Mouse (Mus musculus) adrenal gland, postnatal 25 days (tissue): Measurements from ENCODE around the gene Nans. TPM values are rescaled to one million over a fixed set of nuclear protein-coding genes. Genes with fewer than 3 reads are reported as not detected.
A peak's percentile ranks its signal among the peaks of the same experiment; 100 is the strongest.

ENCODE experiments used
- DNase-seq: peaks from one replicate; pipeline ENCODE4 v3.0.0; 2021; ENCODE audit warnings: mixed read lengths
- total RNA-seq: library from RNA; stranded (reverse); gene quantifications from 2 replicates; pipeline ENCODE4 v1.2.3, GENCODE M21; 2021

Nans gene
- total RNA-seq, 1 experiment from 2014 or later, result 35.0 TPM

DNA sequence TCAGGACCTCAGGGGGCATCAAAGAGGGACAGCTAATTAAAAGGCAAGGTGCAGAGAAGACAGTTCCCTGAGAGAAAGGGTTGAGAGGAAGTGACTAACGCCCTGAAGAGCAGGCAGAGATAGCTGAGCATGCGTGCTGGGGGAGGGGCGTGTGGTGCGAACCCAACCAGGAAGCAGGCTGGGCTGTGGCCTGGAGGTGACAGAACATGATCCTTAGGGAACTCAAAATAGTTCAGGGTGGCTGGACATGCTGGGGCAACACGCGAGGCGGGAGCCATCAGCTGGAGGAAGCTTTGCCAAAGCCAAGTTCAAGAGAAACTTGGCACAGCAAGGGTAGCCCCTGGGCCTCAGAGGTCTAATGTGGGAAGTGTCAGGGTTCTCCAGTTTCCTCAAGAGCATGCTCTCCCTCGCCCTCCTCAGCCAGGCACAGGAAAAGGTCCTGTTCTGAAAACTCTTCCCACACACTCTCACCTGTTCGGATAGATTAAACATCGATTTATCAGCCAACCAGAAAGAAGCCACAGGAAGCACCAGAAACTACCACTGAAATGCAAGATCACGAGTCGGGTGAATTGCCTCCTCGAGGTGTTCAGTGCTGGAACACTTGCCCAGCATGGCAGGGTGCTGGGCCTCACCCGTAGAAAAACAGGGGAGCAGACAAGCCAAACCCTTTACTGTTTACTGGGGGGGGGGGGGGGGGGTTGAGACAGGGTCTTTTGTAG is 3.2 kb upstream of the Nans start:
- DNase-seq, result peak; percentile 69

DNA sequence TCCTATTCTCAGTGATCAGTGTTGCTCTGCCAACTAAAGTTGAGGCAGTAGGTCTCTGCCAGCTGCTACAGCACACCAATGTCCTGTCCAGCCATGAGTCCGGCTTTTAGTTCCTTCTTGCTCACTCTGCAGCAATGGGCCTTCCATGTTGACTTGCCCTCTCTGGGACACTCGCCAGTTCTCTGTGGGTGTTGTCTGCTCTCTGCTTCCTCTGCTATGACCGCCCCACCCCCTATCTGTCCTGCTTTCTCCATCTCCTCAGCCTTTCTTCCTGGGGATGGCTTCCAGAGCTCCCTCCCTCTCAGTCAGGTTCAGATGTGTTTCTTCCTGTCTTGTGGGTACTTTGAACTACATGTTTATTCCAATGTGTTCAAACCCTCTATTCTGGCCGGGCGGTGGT is 1.7 kb upstream of the Nans start:
- DNase-seq, result peak; percentile 42

DNA sequence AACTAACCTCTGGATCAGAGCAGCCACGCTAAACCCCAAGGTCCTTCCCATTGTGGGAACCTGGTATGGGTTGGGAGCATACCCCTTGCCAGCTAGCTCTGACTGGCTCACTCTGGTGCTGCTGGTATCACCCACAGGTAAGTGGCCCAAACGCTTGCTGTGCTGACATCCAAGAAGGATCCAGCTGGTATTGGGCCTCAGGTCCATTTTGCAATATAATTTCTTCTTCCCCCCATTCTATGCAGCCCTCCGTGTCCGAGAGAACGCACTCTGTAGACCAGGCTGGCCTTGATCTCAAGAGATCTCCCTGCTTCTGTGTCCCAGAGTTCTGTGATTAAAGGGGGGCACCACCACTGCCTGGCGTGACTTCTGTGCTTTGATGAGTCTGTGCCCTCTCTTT is 4.0 kb downstream of the Nans start:
- no peak for DNase-seq

DNA sequence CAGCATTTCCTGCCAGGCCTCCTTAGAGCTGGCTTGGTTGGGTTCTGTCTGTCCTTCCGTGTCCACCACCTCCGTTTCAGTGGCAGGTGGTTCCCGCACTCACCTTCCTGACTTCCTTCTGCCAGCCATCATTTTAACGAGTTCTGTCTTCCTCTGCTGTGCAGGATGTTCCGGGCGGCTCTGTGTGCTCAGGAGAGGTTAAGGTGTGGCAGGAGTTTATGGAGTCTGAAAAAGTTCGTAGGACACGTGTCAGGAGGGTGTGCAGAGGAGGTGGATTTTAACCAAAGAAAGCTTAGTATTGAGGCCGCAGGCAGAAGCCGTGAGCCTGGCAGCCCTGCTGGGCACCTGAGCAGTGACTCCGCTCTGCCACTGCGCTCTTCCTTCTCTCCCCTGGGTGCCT is 6.5 kb downstream of the Nans start:
- no peak for DNase-seq

DNA sequence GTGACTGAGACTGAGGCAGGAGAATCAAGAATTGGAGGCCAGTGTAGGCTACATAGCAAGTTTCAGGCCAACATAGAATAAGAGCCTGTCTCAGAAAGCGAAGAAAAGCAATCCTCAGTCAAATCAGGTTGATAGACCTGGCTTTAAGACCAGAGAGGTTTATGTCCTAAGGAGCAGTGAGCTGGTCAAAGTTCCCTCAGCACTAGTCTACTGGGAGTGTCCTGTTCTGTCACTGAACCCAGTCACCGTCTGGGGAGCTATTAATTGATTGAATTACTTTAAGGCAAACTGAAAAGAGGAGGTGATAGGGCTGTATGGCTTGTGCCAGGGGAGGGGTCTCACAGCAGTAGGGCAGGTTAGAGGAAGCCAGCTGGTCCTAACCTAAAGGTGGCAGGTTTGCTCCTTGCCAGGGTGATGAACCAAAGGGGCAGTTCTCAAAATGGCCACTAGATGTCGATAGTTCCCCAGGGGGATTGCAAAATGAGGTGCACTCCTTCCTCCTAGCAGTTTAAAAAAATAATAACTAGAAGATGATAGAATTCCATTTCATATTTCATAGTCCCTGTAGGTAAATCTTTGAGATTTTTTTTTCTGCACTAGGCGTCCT is 8.3 kb downstream of the Nans start:
- peak; percentile 65 for DNase-seq

DNA sequence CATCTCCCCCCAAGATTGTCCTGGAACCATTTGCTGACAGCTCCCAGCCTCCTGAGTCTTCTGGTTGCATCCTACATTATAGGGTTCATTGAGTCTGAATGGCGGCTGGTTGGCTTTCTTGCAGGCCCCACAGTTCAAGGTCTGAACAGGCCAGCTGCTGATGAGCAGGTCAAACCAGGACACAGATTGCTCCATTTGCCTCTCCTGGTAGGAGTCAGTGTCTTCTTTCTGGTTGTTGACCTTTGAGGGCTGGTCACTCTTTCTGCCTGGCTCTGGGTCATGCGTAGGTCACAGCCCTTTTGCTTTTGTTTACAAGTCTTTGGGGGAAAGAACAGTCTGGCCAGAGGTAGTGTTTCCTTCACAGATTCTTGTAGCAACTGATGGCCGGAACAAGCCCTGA is 9.5 kb downstream of the Nans start:
- no peak for DNase-seq

DNA sequence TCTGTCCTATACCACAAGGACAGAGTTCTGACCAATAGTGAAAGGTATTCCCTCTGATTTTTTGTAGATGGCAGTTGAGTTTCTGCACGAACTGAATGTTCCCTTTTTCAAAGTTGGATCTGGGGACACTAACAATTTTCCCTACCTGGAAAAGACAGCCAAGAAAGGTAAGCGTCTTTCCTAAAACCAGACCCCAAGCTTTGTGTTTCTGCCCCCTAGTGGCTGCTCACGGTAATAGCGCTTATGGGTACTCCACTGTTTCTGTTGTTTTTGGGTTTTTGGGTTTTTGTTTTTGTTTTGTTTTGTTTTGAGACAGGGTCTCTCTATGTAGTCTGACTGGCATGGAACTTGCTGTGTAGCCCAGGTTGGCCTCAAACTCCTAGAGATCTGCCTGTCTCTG is 9.9 kb downstream of the Nans start:
- peak; percentile 38 for DNase-seq

DNA sequence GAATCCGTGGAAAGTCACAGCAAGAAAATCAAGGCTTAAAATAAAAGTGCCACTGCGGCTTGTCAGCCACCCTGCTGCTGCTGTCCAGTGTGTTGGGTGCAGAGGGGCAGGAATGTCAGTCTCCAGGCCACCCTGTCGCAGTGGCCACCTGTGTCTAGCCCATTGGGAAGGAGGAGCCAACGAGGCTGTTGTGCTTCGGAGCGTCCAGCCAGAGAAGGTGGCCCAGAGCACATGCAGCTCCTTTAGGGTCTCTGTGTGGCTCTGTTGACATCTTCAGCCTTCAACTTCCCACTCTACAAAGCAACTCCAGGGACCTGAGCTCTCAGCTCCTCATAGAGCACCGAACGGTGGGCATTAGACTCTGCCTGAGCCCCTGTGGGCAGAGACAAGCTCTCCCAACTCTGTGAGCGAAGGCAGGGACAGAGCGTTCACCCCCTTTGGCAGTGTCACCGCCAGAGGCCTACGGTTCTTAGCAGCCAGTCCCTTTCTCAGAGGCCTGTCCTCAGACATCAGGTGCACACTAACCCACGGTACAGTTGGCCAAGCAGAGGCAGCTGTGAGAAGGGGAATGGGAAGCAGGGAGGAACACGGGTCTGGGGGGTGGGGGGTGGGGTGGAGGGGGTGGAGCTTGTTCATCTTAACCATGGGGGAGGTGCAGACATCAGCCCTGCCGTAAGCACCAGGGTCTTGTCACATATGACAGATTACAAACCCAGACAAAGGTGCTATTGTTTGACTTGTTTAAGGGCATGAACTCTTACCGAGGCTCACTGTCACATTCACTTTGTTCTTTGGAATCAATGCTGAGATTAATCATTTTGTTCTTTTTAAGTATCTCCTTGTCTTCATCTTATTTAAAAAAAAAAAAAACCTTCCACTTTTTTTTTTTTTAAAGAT is 13.8 kb downstream of the Nans start:
- no peak for DNase-seq

DNA sequence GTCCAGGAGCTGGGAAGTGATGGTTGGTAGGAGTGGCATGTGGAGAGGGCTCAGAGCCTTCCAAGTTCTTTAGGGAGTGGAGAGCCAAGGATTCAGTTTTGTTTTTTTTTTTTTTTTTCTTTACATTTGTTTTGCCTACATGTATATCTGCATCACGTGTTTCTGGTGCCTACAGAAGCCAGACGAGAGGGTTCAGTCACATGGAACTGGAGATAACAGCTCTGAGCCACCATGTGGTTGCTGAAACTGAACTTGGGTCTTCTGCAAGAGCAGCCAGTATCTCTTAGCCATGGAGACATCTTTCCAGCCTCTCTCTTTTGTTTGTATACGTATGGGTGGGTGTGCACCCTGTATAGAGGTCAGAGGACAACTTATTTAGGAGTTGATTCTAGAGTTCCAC is 14.8 kb downstream of the Nans start:
- no peak for DNase-seq

DNA sequence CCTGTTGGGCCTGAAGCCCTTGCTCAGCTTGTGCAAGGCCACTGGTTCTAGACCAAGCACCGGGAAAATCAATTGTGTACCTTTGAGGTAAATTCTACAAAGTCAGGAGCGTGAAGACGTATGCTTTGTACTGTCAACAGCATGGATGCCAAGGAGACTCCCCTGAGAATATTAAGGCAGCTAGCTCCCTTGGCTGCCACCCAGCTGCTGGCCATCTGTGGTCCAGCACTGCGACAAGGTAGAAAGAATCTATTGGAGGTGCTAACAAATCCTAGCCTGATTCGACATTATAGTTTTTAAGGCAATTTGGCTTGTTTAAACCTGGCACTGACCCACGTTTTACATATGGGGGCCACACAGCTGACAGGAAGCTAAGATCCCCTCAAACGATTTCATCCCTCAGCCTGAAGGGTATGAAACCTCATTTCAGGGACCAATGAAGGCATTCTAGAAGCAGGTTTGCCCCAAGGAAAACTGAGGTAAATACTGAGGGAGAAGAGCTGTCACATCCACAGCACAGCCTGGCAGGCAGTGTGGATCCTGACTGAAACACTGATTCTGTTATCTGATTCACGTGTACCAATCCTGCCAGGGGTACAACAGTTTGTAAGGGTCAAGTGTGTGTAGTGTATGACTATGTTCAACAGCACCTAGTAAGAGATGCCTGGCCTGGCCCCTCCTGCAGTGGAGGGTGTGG is 16.5 kb downstream of the Nans start:
- no peak for DNase-seq

DNA sequence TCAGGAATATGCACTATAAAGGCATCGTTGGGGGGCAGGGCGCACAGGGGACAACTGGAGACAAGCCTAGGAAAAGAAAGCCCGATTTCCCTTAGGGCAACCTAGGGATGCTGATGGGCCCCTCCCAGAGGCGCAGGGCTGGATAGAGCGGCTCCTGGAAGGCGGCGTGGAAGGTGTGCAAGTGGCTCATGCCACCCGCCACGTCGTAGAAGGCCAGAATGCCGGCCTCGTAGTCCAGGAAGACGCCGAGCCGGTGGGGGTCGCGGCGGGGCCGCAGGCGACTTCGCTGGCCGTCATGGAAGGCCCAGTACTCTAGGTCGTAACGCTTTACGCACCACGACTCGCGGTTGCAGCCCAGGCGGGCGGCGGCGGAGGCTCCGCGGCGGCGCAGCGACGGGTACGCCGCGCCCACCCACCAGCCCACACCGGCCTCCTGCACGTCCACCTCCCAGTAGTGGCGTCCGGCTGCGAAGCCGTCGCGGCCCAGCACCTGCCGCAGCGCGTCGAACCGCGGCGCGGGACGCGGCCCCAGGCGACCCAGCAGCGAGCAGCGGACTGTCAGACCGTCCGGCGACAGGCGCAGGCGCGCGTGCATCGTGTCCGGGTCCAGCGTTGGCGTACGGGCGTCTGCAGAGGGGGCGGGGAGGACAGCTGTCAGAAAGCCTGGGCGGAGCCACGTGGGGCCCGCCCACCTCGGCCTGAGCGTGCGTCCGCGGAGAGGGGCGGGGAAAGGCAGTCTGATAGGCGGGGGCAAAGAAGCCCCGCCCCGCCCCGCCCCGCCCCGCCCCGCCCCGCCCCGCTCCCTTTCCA is 18.0 kb downstream of the Nans start:
- peak; percentile 98 for DNase-seq

DNA sequence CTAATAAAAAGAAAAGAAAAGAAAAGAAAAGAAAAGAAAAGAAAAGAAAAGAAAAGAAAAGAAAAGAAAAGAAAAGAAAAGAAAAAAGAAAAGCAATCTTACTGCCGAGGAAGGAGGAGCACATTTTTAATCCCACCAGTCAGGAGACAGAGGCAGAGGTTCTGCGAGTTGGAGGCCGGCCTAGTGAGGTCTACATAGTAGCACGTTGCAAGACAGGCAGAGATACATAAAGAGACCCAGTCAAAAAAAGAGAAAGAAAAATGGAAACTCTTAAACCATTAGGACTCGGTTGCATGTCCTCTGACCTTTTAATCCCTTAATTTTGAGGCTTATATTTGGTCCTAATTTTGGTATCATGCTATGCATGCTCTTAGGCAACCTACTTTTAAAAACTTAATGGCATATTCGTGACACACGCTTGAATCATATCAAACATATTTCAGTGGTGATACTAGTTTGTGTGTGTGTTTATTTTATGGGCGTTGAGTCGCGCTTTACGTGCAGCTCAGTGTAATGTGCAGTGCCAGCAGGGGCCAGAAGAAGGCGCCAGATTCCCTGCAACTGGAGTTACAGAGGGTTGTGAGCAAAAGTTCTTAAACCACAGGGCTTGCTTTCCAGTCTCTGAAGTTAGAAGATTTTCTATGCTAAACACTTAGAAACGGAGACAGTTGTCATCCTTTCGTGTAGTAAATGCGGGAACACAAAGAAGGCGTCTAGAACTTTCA is 18.9 kb downstream of the Nans start:
- peak; percentile 85 for DNase-seq

DNA sequence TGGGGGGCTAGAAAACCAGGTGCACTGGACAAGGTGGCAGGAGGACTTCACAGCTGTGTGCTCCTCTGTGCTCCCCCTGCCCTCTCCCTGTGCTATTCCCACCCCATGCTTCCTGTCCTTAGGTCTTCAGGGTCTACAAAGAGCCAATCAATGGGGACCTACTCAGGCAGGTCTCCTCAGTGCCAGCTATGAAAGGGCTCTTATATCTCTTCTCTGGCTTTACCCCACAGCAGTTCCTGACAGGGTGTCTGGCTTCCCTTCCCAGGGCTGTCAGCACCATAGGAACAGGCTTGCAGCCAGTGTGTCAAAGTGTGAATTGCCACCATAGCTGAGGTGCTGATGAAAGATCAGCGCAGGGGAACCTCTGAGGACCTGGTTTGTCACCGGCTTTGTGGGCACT is 31.4 kb downstream of the Nans start:
- DNase-seq, result no peak

DNA sequence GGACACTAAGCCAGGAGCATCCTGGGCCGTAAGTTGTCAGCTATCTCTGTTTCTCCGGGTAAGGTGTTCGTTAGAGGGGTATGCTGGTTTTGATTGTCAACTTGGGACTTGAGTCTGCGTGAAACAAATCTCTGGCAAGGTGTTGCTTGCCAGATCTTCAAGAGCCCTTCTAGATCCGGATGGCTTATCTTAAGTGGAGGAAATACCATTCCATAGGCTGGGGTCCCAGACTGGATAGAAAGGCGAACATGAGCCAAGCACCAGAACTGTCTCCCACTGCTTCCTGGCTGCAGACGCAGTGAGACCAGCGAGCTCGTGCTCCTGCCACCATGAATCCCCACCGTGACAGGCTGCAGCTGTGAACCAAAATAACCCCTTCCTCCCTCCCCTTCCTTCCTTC is 32.4 kb downstream of the Nans start:
- no peak for DNase-seq

DNA sequence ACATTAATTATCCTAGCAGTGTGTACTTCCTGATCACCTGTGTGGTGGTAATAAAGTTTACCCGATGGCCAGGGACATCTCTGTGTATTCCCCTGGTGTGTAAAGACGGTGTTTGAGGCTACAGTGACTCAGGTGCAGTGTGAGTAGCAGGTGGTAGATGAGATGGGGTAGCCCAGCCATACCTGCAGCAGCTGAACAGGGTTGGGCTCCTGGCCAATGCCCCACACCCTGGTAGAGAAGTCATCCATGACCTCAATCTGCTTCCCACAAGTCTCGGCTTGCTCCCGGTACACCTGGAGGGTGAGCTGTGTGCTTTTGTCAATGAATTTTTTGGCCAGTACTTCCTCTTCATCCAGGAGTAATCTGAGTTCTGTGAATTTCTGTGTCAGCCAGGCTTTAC is 34.3 kb downstream of the Nans start:
- no peak for DNase-seq

DNA sequence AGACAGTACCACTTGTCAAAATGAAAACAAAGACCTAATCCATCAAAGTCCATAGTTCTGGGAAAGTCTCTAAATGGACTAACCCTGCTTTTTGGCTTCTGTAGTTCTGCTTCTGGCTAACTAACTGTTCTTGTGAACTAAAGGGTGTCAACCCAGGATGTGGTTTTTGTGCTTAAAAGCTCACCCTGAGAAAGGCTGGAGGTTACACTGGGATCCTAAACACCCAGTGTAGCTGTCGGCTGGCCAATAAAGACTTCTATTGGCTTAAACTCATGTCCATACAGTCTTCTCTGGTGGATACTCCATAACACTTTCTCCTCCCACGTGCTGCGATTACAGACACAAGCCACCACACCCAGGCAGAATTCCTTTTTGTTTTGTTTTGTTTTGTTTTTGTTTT is 37.2 kb downstream of the Nans start:
- no peak for DNase-seq

DNA sequence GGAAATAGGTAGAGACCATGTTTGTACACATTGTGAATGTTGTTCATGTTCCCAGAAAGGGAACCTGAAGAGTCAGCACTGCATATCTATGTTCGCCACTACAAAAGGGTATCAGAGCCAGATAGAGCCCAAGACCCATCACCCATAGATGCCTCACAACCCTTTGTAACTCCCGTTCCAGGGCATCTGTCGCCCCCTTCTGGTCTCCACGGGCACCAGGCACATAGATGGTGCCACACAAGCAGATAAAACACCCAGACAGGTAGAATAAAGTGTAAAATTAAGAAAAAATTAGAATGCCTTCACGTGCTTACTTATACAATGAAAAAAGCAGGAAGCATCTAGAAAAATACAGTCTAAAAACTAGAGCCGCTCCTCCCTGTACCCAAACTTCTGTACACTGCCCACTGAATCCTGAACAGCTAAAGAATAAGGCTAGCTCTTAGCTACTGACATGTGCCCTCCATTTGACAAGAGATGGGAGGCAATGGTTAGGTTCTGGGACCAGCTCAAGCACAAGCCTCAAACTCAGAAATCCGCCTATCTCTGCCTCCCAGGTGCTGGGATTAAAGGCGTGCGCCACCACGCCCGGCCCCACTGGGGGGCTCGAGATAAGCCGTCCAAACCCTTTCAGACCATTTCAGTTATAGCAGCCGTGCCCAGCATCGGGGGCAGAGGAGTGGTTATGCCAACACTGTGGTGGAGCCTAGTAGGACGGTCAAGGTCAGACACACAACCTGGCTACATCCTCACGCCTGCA is 37.9 kb downstream of the Nans start:
- DNase-seq, result no peak

DNA sequence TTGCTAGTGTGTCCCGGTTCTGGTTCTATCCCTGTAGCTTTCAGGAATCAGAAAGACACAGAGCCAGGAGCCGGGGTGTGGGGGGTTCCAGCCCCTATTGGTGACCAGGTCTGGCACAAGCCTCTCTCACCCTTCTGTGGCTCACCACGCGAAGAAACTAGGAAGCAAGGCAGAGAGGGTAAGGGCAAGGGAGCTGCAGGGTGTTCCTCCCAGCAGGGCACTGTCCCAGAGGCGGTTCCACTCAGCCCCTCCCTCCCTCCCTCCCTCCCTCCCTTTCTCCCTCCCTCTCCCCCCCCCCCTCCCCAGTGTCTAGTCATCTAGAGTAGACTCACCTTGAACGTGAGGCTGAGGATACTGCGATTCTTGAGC is 38.5 kb downstream of the Nans start:
- no peak for DNase-seq

DNA sequence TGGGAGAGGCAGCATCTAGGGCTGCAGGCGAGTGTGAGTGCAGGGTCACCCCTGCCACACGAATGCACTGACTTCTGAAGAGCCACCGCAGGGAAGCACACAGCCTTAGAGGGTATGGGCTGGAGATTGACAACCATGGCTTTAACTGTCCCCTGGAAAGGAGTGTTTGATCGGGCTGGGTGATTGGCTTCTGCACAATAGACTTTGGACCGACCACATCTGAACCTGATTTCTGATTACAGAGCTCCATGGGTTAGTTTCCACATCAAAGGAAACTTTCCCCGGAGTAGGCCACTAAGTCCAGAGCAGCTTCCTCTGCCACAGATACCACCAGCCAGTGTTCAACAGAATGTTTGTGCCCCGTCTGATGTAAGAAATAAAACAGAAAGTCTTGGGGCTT is 40.7 kb downstream of the Nans start:
- DNase-seq, result no peak

DNA sequence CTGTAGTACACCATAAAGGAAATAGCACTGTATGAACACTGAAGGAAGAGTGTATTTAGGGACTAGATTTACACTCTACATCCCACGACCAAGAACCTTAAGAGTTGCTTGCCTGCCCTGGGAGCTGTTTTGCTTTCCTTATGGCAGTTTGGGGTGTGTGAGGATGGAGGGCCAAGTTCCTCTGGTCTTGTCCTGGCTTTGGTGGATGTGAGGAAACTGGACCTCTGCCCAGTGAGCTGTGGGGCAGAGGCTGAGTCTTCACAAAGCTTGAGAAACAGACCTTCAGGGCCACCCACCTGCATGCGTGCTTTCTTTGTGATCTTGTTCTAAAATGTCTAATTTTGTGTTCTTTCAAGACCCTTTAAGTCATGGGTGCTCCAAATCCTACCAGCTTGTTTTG is 43.5 kb downstream of the Nans start:
- DNase-seq, result no peak
